Mouse (Mus musculus) right cerebral cortex, adult 2 months (tissue): ENCODE results near the gene Cmss1.

Experiments used
- DNase-seq, 2 experiments: peaks; one replicate each; pipeline ENCODE4 v3.0.0; 2021 to 2022; ENCODE audit warnings: low spot score in 2 of 2

The Cmss1 gene

DNA sequence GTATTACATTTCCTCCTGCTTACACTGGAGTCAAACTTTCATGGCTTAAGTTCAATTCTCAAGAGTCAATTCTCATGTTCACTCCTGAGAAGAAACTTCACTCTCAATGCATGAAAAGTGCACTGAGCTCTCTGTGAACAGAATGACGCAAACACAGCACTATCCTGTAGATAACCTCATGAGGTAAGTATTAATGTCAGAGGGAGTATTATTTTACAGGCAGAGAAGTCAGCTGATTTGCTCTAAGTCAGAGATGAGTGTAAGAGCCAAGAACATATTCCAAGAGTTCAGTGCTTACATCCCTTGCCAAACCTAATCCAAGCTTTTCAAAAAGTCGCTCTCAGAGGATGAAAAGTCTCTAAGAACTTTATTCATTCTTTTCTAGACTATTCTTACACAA, 128.2 kb downstream of the Cmss1 start:
- no peak for DNase-seq

DNA sequence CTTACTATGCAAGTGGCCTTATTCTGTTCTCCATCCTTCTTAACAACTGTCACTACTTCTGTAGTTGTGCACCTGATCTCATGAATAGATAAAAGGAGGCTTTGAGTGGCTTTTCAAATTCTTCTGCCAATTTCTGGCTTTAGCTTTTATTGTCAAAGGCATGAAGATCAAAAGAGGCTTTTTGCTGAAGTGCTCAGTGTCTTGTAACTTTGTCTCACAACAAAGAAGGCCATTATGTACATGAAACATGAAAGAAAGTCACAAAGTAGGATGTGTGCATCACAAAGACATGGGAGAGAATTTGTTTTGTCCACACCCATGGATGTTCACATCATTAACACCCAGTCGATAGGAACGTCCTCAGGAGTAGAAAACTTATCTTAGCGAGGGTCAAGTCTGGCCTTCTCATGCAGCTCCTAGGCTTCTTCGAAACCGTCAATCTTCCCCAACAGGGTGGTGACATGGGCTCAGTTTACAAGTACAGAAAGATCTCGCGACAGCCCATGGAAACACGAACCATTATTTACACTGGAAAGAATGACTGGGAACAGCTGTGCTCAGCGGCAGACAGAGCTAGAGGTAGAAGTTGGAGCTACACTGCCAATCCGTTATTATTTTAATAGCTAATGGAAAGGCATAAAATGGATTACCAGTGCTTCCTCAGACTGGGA, 133.1 kb downstream of the Cmss1 start:
- no peak for DNase-seq

DNA sequence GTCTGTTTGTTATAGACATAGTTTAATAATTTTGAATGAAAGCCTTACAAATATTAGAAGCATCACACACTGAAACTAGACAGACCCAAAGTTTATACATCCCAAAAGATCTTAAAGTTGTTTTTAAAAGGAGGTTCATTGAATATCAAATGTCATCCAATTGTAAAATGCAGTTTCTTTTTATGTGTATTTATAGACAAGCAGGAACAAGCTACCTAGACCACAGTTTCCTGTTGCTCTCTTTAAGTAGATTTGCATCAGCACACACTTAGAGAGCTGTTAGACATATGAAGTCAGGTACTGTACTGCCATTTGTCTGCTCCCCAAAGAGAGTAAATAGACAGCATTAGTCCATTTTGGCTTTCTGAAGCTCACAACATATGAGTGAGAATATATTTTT, 135.6 kb downstream of the Cmss1 start:
- DNase-seq = no peak

DNA sequence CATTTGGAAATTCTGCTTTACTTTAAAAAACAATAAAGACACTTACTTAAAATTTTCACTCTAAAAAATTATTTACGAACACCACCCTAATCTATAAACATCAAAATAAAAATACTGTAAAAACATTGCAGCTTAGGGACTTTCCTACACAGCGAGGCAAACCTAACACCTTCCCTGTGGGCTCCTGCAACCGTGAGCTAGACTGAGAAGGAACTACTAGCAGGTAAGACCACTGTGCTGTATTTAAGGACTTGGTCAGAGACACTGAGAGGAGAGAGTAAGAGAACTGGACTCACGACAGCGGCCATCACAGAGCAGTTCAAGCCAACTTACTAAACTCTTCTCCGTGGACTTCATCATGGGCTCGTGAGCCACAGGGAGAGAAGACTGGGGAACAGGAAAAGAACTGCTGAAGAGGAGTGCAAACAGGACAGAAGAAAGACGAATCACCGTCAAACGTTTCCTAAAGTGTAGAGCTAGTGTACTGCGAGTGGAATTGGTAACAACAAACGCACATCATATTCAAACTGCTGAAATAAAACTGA, 136.3 kb downstream of the Cmss1 start:
- no peak for DNase-seq

DNA sequence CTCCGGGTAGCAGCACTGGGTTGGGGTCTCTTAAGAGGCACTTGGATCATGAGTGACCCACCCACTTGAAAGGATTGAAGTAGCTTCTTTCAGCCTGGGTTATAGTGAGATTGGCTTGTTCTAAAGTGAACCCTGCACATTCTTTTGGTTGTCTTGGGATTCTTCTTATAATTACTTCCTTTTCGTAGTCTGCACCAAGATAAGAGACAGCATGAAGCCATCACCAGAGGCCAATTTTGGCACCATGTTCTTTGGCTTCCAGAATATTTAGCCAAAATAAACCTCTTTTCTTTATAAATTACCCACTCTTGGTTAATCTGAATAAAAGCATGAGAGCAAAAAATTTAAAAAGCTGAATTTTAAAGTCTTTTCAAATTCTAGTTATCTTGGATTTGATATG, 136.8 kb downstream of the Cmss1 start:
- no peak for DNase-seq

DNA sequence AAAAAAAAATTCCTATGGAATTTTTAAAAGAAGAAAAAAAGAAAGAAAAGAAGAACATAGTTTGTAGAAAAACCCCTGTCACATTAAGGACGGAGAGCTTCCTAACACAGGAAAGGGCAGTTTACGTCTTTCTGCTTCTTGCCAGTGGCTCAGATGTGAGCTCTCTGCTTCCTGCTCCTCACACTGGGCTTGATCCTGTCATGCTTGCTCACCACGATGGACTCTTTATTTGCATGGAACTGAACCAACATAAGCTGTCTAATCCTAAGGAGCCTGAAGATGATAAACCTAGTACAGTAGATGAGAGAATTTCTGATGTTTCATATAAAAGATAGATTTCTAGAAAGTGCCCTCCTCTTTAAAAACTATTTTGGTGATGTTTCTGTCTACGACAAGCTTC, 137.4 kb downstream of the Cmss1 start:
- DNase-seq = no peak

DNA sequence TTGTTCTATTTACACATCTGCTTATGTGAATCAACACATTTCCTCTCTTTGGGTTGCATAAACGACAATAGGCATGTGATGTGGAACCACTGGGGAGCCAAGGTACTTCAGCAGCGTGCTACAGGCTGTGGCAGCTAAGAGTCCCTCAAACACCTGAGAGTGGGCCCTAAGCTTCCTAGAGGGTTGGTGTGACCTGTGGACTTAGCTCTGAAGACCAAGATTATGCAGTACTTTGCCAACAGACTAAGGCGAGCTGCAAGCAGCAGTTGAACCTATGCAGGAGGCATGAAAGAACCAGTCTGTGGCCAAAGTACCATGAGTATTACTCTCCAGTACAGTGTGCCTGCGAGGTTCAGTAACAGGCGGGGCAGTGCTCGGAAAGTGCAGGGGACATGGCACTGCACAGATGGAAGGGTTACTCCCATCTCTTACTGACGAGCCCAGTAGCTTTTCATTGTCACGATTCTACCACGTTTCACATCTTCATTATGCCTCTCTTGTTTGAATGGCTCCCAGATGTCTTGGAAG, 141.2 kb downstream of the Cmss1 start:
- DNase-seq = no peak

DNA sequence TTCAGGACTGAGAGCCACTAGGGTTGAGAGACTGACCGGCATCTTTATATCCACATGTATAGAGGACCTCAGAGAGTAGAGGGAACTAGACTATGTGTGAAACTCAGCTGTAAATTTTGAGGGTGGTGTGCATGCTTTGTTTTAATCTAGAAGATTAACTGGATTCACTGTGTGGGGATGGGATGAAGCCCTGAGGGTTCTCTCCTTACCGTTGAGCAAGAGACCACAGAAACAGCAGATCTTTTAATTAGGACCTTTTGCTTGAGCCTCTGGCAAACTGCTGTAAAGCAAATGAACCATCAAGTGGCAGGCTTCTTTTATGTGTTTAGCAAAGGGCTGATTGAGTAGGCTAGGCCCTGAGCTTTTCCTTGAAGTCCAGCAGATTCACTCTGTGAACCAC, 150.7 kb downstream of the Cmss1 start:
- no peak for DNase-seq

DNA sequence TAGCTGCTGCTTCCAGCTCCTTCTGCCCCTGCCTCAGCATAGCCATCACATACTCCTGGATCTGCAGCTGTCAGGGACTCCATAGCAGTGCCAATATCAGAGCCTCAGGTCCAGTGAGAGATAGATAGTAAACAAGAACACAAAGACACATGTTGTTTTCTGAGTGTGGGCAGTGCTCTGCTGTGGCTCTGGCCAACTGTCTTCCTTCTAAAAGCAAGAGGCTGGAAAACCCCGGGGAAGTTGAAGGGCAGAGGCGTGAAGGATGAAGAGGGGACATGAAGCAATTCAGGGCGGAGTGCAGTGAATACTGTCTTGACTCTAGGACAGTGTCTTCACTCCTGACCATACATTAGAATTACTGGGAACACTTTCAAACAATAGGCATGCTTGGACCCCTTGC, 151.1 kb downstream of the Cmss1 start:
- no peak for DNase-seq

DNA sequence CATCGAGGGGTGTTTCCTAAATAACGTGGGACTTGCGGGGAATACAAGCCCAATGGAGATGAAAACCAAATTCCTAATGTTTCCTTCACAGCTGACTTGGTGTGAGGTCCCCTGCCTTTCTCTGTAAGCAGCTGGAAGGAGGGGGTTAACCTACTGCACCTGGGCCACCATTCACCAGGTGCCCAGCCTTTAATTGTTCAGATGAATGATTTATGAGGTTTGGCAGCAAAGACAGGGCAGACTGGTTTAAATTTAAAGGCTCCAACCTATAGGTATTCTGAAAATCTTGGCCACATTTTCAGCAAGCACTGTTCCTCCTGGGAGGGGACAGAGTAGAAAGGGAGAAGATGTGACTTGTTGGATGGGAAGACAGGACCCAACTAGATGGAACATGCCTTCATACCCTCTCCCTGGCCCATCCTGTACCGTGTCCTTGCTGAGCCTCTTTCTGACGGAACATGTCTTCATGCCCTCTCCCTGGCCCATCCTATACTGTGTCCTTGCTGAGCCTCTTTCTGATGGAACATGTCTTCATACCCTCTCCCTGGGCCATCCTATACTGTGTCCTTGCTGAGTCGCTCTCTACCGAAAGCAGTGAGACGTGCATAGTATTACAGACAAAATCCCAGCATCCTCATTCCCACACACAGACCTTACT, 152.4 kb downstream of the Cmss1 start:
- no peak for DNase-seq

DNA sequence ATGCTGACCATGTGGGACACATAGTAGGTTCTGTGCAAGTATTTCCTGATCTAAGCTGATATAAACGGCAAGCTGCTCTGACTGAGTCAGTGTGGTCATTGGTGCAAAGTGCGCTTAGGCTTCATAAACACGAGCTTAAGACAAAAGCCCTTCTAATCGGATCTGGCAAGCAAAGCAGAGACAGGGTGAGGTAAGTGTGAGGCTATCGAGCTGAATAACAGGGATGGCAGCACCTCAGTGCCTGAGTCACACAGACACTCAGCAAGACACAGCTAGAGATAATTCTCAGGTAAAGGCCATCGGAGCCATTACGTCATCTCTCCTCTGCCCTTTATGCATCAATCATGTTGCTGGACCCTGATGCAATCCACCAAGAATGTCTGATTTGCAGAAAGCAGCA, 153.7 kb downstream of the Cmss1 start:
- no peak for DNase-seq

DNA sequence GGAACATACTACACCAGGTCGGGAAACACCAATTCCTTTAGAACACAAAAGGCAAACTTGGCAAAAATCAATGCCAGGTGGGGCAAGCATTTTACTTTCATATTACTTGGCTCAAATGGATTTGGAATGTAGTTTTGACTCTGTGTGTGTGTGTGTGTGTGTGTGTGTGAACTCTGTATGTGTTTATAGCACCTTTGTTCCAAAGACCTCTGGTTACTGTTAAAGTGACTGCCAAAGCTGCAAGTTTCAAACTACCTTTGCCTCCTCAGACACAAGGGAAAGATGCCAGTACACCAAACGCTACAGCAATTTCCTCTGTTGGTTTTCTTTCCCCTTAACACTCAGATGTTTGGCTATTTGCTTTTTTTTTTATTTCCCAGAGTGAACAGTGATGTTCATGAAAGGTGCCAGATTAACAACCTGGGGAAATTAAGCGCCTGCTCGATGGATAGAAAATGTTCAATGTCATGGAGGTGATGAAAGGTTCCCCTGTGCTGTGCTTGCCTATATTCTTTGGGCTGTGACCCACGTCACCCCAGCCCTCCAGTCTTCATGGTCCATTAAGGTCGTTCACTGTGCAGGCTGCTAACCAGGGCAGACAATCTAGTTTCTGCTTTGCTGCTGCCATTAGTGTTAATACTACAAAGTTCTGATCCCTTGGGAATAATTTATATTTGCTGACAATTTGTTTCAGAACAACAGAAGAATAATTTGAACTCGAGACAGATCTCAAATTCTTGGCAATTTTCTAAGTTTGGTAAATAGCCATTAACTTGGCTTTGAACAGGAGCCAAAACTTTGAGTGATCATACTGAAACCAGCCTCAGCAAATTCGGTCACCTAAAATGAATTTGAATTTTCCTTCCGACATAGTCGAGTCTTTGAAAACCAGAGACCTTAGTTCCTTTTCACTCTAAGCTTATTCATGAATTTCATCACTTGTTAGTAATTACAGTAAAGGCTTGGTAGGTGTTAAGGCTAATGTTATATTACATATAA, 161.3 kb downstream of the Cmss1 start:
- DNase-seq = no peak

DNA sequence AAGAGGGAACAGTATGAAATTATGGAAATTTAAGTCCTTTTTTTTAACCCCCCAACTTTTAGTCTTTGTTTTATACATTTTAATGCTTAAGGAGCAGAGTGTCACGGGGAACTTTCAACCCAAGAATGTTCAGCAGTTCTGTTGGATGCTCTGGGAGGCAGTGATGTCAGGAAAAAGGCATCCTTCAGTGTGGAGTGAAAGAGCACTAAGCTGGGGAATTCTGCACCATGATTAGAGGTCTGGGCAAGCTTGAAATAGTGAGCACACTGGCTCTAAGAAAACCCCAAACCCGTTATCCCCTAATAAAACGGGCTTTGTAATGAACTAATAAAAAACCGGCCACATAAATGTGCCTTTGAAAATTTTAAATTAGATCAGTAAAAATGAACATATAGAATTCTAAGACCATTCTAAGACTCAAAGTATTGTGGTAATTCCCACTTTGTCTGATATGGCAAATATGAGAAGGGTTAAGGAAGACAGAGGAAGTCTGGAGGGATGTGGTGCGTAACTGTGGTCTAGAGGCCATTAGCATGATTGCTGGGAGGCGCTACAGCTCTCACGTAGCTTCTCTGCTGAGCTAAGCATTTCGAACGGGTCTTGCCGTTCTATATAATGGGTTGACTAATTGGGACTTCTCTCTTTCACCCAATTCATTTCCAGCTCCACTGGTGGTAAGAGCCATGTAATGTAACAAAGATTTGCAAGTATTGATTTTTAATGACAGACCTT, 165.8 kb downstream of the Cmss1 start:
- DNase-seq = no peak

DNA sequence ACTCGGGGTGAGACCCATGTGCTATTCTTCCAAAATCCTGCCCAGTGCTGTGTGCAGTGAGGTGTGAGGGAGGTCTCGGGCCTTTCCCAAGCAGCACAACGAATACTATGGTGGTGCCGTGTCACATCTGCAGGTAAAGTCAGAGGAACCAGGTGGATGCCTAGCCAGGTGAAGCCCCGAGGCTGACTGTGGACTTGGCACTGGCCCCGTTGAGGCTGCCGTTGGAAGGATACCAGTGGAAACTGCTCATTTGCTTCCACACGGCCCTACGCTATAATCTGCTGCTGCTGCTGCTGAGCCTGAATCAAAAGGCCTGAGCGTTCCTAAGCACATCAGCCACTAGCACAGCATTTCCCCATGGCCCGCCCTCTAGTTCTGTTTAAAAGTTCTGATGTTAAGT, 167.5 kb downstream of the Cmss1 start:
- no peak for DNase-seq

DNA sequence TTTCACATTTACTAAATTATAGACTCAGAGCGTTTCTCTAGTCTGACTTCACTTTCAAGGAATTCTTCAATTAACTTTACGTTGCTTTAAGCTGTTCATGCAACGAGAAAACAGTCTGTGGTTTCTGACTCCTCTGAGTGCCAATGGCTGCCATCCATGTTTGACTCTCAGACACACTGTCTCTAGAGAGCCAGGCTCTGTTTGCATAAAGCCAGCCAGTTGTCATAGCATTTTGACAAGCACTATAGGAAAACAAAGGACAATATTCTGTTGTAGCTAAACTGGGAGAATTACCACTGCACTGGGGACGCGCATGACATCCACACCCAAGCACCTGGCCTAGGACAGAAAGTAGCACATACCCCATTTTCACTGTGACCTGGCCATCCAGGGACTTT, 168.4 kb downstream of the Cmss1 start:
- no peak for DNase-seq

DNA sequence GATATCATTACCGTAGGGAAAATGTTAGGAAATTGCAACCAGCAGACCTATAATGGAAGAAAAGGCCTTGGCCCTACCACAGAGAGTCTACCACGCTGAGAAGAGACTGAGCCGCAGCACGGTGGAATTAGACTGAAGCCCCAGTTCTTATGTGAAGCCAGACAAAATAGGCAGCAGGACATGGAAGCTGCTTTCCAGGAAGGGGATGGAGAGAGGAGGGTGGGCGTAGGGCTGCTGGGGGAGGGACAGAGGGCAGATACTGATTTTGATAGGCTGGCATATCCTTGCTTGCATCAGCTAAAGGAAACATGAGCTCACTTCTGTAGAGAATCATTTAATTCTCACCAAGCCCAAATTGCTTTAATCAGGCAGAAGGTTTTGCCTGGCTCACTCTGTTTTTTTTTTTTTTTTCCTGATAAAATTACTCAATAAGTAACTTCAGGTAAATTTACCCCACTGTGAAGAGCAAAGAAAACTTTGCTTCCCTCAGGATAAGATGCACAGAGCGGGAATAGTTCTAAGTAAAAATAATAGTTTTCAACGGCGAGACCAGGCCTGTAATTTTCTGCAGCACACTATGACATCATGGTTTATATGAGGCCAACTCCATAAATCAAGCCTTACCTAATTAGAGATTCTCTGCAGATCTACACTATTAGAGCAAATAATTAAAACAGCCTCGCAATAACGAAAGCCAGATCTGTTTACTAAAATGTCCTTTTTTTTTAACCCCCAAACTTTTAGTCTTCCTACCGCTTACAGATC, 169.0 kb downstream of the Cmss1 start:
- DNase-seq = no peak

DNA sequence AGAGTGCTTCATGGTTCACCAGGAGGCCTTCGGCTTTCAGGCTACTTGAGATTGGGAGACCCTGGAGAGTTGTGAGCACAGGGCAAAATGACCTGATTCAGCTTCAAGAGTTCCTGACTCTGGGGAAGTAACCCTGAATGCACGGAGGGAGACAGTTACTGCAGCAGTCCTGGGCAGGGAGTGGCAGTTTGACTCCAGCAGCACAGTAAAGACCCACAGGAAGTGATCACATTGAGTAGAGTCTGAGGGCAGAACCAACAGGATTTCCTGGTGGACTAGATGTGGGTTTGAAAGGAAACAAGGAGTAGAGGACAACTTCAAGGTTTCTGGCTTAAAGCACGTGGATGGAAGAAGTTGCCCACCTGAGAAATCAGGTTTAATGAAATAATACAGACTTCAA, 172.0 kb downstream of the Cmss1 start:
- no peak for DNase-seq

DNA sequence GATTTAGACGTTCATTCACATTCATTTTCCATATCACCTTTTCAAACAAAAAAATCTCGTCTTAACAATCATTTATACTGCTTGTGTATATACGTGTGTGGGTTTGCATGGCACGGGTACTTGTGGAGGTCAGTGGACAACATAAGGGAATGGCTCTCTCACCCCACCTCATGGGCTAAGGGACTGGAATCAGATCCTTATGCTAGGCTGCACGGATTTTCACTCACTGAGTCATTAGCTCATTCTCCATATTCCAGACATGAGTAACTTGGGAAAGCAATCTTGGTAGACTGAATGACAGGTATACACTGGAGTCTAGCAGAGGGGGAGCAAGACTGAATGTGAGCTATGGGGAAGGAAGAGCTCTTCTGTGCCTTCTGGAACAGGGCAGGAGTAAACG, 173.0 kb downstream of the Cmss1 start:
- DNase-seq = no peak

DNA sequence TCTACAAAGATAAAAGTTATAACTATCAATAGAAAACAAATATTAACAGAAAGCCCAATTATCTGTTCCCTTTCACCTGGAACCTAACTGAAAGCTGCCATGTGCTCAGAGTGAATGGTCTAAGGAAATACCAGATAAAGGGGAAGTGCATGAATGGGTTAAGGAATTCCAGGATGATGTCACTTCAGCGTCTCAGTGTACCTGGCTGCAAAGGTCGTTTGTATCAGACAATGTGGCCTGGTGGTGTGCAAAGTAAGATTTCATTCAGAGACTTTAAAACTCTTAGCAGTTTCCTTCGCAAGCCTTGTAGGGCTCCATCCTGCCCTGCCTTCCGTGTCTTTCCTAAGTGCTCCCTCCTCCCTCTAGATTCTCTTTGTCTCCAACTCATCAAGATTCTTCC, 173.5 kb downstream of the Cmss1 start:
- no peak for DNase-seq

DNA sequence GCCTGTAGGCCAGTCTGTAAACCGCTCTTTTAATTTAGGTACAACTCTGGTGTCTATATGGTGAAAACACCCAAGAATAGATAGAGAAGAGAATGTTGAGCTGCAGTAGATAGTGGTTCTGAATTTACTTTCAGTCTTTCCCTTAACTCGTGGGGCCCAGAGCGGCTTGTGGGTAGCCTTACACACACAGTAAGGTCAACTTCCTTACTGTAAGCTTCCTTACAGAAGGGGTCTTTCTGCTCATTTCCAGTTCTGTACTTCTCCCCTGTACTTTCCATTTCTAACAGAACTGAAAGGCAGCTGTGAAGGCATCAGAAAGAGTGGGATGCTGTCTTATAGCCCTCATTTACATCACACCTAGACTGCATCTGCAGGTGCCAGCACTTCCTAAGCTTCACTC, 175.4 kb downstream of the Cmss1 start:
- no peak for DNase-seq

DNA sequence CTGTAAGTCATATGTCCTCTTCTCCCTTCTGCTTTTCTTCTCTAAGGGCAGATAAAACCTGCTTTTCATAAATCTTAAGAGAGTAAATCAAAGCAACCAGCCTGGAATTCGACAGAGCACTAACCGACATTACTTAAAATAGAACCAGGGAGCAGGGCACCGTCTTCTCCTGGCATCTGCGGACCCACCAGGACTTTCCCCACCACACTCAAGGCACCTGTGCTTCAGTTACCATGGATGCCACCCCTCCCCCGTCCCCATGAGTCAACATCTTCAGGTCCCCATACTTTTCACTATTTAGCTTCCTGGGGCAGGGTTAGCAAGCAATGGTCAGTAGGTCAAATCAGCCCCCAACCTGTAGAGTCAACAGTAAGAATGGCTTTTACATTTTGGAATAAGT, 177.7 kb downstream of the Cmss1 start:
- DNase-seq = no peak
